Mouse (Mus musculus) liver, embryonic 15.5 days (tissue): Measurements from ENCODE around the gene Adgra1. TPM values are rescaled to one million over a fixed set of nuclear protein-coding genes. Genes with fewer than 3 reads are reported as not detected.

Experiments used
- ATAC-seq: fragments of 200-750 bp; cut with Nextera tagmentation; 2 replicates; pipeline ENCODE4 v1.8.0; 2017; ENCODE audit warnings: moderate number of reproducible peaks, mild to moderate bottlenecking, moderate library complexity; ENCODE audit not compliant: insufficient read depth
- H3K27ac ChIP-seq: fragments of 300-500 bp; sonication (generic); replicated peaks from 2 replicates; pipeline ENCODE4 v1.5.1; 2015; ENCODE audit warnings: mild to moderate bottlenecking, inconsistent platforms
- H3K27me3 ChIP-seq: fragments of 300-500 bp; sonication (generic); 2 replicates; pipeline ENCODE4 v1.6.1; 2015; ENCODE audit warnings: mild to moderate bottlenecking, inconsistent platforms
- H3K36me3 ChIP-seq: fragments of 300-500 bp; sonication (generic); replicated peaks from 2 replicates; pipeline ENCODE4 v1.6.1; 2015; ENCODE audit warnings: moderate library complexity, mild to moderate bottlenecking, inconsistent platforms
- H3K4me1 ChIP-seq: fragments of 300-500 bp; sonication (generic); replicated peaks from 2 replicates; pipeline ENCODE4 v1.6.1; 2015; ENCODE audit warnings: inconsistent platforms
- H3K4me2 ChIP-seq: fragments of 300-500 bp; sonication (generic); 2 replicates; pipeline ENCODE4 v1.6.1; 2015; ENCODE audit warnings: moderate library complexity, mild to moderate bottlenecking, inconsistent platforms
- H3K4me3 ChIP-seq: fragments of 300-500 bp; sonication (generic); replicated peaks from 2 replicates; pipeline ENCODE4 v1.5.1; 2015; ENCODE audit warnings: mild to moderate bottlenecking, inconsistent platforms
- H3K9ac ChIP-seq: fragments of 300-500 bp; sonication (generic); 2 replicates; pipeline ENCODE4 v1.6.1; 2015; ENCODE audit warnings: moderate library complexity, mild to moderate bottlenecking, inconsistent platforms
- H3K9me3 ChIP-seq: fragments of 300-500 bp; sonication (generic); replicated peaks from 2 replicates; pipeline ENCODE4 v1.6.1; 2016; ENCODE audit warnings: inconsistent platforms
- WGBS: fragments of 180-500 bp; shearing (Covaris S2); methylation state at CpG from one replicate; pipeline ENCODE4 v1.1.7; 2015; ENCODE audit warnings: mixed read lengths; ENCODE audit not compliant: insufficient replicate concordance; 5-methylcytosine and 5-hydroxymethylcytosine counted together
- polyA plus RNA-seq: library from polyadenylated mRNA; unstranded; fragments of >200 nt; fragmentation: Nextera tagmentation; extraction: Ambion mirVana; gene quantifications from 2 replicates; pipeline ENCODE4 v1.2.1, GENCODE M21; 2015

Adgra1 gene
- polyA plus RNA-seq, 1 experiment from 2014 or later, result not detected

DNA sequence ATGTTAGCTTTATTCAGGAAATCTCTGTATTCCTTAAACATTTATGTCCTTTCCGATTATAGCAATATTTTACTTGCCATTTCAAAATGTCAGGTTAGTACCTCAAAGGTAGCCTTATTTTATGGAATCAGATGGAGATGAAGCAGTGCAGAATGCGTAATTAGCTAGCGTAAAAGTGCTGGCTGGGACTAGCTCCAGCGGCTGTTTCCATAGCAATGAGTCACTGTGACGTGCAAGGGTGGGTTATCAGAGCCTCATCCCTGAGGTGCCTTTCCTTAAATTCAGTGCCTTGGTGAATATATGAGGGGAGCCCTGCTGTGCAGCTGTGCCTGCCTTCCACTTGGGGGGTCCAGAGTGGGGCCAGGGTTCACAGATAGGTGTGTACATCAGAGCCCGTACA lies 17.1 kb downstream of the Adgra1 start:
- no peaks in the 10 kb centered on the region for H3K4me1 ChIP-seq
- no peak for ATAC-seq
- WGBS, result 66% methylated on average over 6 of the region's 6 CpGs
- no peak overlapping the region for H3K4me3 ChIP-seq
- no peaks in the 10 kb centered on the region for H3K27me3 ChIP-seq
- H3K36me3 ChIP-seq, result no peaks in the 10 kb centered on the region
- no peaks in the 10 kb centered on the region for H3K9me3 ChIP-seq
- no peak overlapping the region for H3K4me2 ChIP-seq
- H3K9ac ChIP-seq, result no peak overlapping the region
- H3K27ac ChIP-seq, result no peak overlapping the region

DNA sequence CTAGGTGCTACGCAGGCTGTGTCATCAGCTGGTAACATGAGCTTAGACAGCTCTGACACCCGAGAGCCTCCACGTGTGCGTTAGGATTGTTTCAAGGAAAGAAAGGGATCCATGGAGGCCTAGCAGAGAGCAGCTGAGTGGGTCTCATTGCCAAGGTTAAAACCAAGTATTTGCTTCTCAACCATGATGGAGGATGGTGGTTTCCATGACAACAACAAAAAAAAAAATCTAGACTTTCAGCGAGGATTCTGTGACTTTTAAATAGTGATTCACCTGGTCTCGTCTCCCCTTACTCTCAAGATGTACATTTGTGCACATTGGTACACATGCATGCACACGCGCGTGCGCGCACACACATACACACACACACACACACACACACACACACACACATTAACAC lies 21.3 kb downstream of the Adgra1 start:
- H3K4me1 ChIP-seq, result no peaks in the 10 kb centered on the region
- no peak overlapping the region for H3K4me3 ChIP-seq
- no peak overlapping the region for H3K4me2 ChIP-seq
- ATAC-seq, result no peak
- no peak overlapping the region for H3K27ac ChIP-seq
- H3K36me3 ChIP-seq, result no peaks in the 10 kb centered on the region
- no peaks in the 10 kb centered on the region for H3K27me3 ChIP-seq
- no peaks in the 10 kb centered on the region for H3K9me3 ChIP-seq
- no peak overlapping the region for H3K9ac ChIP-seq
- 70% methylated on average over 11 of the region's 11 CpGs for WGBS

DNA sequence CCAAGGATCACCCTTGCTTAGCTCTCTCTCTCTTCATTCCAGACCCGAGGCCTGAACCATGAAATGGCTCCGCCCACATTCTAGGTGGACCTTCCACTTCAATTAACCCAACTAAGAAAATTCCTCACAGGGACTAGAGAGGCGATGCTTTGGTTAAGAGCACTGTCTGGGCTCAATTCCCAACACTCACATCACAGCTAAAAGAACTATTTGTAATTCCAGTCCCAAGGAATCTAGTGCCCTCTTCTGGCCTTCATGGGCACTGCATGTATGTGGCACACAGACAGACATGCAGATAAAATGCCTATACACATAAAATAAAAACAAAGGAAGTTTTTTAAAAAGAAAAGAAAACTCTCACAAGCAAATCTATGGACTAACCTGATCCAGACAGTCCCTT lies 27.4 kb downstream of the Adgra1 start:
- no peak overlapping the region for H3K27ac ChIP-seq
- H3K4me1 ChIP-seq, result no peaks in the 10 kb centered on the region
- no peak overlapping the region for H3K4me2 ChIP-seq
- no peak overlapping the region for H3K9ac ChIP-seq
- no peaks in the 10 kb centered on the region for H3K36me3 ChIP-seq
- no peak overlapping the region for H3K4me3 ChIP-seq
- no peaks in the 10 kb centered on the region for H3K9me3 ChIP-seq
- 22% methylated on average over 3 of the region's 3 CpGs for WGBS
- H3K27me3 ChIP-seq, result no peaks in the 10 kb centered on the region
- ATAC-seq, result no peak

DNA sequence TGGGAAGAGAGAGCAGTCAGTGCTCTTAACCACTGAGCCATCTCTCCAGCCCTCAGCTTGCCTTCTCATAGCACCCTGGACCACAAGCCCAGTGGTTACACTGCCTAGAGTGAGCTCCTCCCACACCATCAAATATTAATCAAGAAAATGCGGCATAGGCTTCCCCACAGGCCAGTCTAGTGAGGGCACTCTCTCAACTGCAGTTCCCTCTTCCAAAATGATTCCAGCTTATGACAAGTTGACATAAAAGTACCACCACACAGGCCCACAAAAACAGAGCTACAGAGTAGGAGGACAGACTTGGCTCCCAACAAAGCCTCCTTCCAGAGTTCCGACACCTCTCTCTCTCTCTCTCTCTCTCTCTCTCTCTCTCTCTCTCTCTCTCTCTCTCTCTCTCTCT lies 29.1 kb downstream of the Adgra1 start:
- H3K4me2 ChIP-seq, result no peak overlapping the region
- H3K27me3 ChIP-seq, result no peaks in the 10 kb centered on the region
- no peak for ATAC-seq
- no peak overlapping the region for H3K4me3 ChIP-seq
- H3K27ac ChIP-seq, result no peak overlapping the region
- no peaks in the 10 kb centered on the region for H3K9me3 ChIP-seq
- H3K4me1 ChIP-seq, result no peaks in the 10 kb centered on the region
- WGBS, result 68% methylated on average over 2 of the region's 2 CpGs
- no peaks in the 10 kb centered on the region for H3K36me3 ChIP-seq
- no peak overlapping the region for H3K9ac ChIP-seq

DNA sequence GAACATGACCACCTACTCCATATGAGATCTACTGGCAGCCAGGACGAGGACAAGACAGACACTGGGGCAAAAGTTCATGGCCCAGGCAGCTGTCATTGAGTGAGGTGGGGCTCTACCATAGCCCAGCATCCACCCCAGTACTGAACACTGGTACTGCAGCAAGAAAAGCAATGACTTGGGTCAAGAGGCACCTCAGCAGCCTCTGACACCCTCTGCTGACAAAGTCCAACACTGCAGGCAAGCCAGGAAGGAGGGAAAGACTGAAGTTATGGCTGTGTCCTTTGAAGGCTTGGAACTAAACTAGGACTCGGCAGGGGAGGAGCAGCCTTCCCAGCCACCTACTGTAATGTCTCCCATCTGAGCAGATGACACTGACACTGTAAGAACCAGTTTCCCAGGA lies 30.3 kb downstream of the Adgra1 start:
- H3K27ac ChIP-seq, result no peak overlapping the region

DNA sequence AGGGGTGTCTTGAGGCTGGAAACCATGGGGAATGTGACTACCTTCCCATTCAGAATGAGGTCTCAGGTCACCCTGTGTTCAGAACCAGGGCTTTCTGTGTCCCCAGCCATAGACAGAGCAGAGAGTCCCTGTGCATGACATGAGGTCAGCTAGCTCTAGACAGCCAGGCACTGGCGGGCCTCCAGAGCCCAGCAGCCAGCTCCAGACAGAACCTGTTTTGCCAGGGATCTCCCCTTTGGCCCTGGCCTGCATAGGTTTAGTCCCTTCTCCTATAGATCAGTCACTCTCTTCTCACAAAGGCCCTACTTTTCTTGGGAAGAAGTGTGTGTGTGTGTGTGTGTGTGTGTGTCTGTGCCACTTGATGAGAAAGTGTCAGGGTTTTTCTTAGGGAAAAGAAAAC lies 30.9 kb downstream of the Adgra1 start:
- Histone ChIP-seq H3K27me3 (no peaks in the 10 kb centered on the region), H3K4me3 (no peak overlapping the region), H3K4me2 (no peak overlapping the region), H3K9ac (no peak overlapping the region), H3K36me3 (no peaks in the 10 kb centered on the region), H3K4me1 (no peaks in the 10 kb centered on the region), H3K9me3 (no peaks in the 10 kb centered on the region), H3K27ac (no peak overlapping the region)
- WGBS, result 42% methylated on average over 1 of the region's 1 CpGs
- ATAC-seq, result no peak

More for the DNA sequence above, 30.3 kb downstream of the Adgra1 start:
- Histone ChIP-seq H3K4me3 (no peak overlapping the region), H3K9ac (no peak overlapping the region), H3K27me3 (no peaks in the 10 kb centered on the region), H3K4me1 (no peaks in the 10 kb centered on the region), H3K9me3 (no peaks in the 10 kb centered on the region), H3K36me3 (no peaks in the 10 kb centered on the region), H3K4me2 (no peak overlapping the region)
- WGBS, result 46% methylated on average over 2 of the region's 2 CpGs
- ATAC-seq, result no peak

DNA sequence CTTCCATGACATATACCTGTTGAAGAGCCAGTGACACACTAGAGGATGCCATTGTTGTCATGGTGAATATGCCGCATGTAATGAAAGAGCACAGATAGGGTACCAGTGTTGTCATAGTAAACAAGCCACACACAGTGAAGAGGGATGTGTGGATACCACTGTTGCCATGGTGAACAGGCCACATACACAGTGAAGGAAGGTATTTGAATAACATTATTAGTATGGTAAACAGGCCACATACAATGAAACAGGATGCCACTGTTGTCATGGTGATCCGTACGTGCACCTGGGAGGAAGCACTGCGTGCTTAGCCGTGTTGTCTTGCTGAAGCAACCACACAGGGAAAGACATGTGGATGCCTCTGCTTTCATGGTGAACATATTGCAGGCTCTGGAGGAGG lies 37.0 kb downstream of the Adgra1 start:
- H3K4me1 ChIP-seq, result no peaks in the 10 kb centered on the region
- no peak overlapping the region for H3K27ac ChIP-seq
- WGBS, result 71% methylated on average over 5 of the region's 5 CpGs
- H3K9ac ChIP-seq, result no peak overlapping the region
- H3K4me3 ChIP-seq, result no peak overlapping the region
- H3K9me3 ChIP-seq, result no peaks in the 10 kb centered on the region
- no peaks in the 10 kb centered on the region for H3K36me3 ChIP-seq
- no peaks in the 10 kb centered on the region for H3K27me3 ChIP-seq
- ATAC-seq, result no peak
- no peak overlapping the region for H3K4me2 ChIP-seq

DNA sequence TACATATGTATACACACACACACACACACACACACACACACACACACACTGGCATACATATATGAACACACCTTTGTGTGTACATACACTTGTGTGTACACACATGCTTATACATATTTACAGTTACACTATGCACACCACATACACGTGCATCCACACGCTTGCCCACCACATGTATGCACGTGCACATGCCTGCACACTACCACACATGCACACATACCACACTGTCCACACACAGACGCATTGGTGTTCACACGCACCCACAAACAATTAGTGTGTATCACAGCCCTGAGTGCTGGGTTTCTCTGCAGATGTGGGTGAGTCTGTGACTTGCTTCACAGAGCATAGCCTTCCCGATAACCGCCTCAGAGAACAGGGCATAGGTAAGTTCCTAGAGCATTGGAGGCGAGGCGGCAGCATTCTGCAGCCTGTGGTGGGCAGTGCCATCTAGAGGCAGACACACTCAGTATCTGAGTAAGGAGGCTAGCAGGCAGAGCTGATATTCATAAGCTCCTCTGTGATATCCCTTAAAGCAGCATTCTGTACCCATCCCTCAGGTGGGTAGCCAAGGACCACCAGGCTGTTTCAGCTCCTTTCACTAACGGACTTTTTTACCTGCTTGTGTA lies 43.3 kb downstream of the Adgra1 start:
- no peak overlapping the region for H3K4me2 ChIP-seq
- 63% methylated on average over 10 of the region's 10 CpGs for WGBS

DNA sequence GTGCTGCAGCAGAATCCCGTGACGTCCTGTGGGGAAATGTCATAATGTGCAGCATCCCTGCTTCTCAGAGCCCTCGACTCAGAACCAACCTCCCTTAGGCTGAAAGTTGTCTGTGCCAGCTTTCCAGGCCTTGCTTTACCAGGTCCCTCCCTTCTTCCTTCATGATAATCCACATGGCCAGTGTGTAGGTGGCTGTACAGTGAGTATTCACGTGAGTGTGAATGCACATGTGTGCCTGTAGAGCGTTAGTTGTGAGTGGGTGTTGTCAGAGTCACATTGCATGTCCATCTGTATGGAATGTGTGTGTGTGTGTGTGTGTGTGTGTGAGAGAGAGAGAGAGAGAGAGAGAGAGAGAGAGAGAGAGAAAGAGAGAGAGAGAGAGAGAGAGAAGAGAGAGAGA lies 44.1 kb downstream of the Adgra1 start:
- no peak overlapping the region for H3K27ac ChIP-seq
- H3K4me3 ChIP-seq, result no peak overlapping the region
- ATAC-seq, result no peak
- no peaks in the 10 kb centered on the region for H3K27me3 ChIP-seq
- H3K4me1 ChIP-seq, result no peaks in the 10 kb centered on the region
- no peak overlapping the region for H3K9ac ChIP-seq
- no peak overlapping the region for H3K4me2 ChIP-seq
- no peaks in the 10 kb centered on the region for H3K9me3 ChIP-seq
- H3K36me3 ChIP-seq, result no peaks in the 10 kb centered on the region
- WGBS, result 62% methylated on average over 5 of the region's 5 CpGs

More for the DNA sequence above, 43.3 kb downstream of the Adgra1 start:
- Histone ChIP-seq H3K27ac (no peak overlapping the region), H3K4me3 (no peak overlapping the region), H3K27me3 (no peaks in the 10 kb centered on the region), H3K9me3 (no peaks in the 10 kb centered on the region), H3K36me3 (no peaks in the 10 kb centered on the region), H3K4me1 (no peaks in the 10 kb centered on the region), H3K9ac (no peak overlapping the region)
- ATAC-seq, result no peak

DNA sequence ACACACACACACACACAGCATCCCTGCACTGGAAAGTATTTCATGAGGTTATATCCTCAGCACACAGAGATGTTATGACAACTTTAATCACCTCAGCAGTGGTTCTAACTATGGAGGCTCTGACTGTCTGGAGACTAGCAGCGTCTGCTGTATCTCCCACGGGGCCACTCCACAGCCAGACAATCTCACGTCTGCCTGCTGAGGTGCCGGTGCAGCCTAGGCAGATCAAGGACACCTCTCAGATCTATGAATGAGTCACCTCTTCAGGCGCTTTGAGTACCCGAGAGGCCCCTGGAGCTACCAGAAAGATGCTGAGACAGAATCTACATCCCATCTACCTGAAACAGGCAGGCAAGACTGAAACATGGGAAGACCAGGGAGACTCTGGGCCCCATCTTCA lies 44.6 kb downstream of the Adgra1 start:
- H3K4me1 ChIP-seq, result no peaks in the 10 kb centered on the region
- no peak for ATAC-seq
- H3K4me2 ChIP-seq, result no peak overlapping the region
- no peak overlapping the region for H3K27ac ChIP-seq
- no peaks in the 10 kb centered on the region for H3K9me3 ChIP-seq
- no peak overlapping the region for H3K9ac ChIP-seq
- no peaks in the 10 kb centered on the region for H3K36me3 ChIP-seq
- H3K4me3 ChIP-seq, result no peak overlapping the region
- H3K27me3 ChIP-seq, result no peaks in the 10 kb centered on the region
- 59% methylated on average over 6 of the region's 6 CpGs for WGBS

DNA sequence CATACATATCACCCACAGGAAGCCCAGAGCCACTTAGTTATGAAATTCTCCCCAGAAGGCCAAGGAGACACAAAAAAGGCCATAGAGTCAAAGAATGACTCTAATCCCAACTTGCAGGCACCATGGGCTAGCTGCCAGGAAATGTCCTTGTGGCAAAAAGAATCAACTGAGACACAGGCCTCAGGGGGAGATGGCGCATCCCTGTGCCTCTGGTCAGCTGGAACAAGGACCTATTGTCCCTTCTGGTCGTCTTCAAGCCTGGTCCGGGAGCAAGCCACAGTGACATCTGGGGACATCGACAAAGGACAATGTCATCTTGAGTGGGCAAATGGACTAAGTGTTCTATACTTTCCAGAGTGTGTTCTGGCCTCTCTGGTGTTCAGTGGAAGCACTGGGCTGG lies 49.6 kb downstream of the Adgra1 start:
- no peaks in the 10 kb centered on the region for H3K36me3 ChIP-seq
- H3K9ac ChIP-seq, result no peak overlapping the region
- H3K4me1 ChIP-seq, result no peaks in the 10 kb centered on the region
- H3K4me2 ChIP-seq, result no peak overlapping the region
- 64% methylated on average over 4 of the region's 4 CpGs for WGBS
- no peak overlapping the region for H3K4me3 ChIP-seq
- H3K27ac ChIP-seq, result no peak overlapping the region
- no peak for ATAC-seq
- no peaks in the 10 kb centered on the region for H3K27me3 ChIP-seq
- no peaks in the 10 kb centered on the region for H3K9me3 ChIP-seq

DNA sequence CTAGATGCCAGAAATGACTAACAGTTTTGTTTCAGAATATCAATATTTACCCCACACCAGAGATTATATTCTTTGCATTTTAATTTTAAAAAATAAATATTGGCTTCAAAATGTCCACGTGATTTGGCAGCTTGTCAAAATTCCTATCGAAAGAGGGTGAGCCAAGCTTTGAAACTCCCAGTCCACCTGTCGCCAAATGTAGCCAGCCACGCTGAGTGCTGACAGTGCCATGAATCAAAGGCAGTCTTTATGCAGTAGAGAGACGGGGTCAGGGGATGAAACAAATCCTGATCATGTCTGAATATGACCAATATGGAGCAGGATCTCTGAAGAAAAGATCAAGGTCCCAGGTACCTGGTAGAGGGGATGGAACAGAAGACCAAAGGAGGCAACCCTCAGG lies 57.8 kb downstream of the Adgra1 start:
- Histone ChIP-seq H3K9ac (no peak overlapping the region), H3K27ac (no peak overlapping the region), H3K9me3 (no peaks in the 10 kb centered on the region), H3K36me3 (no peaks in the 10 kb centered on the region), H3K4me1 (no peaks in the 10 kb centered on the region), H3K4me3 (no peak overlapping the region), H3K4me2 (no peak overlapping the region), H3K27me3 (peaks cover 39% of the 10 kb centered on the region)
- ATAC-seq, result no peak
- WGBS, result 52% methylated on average over 5 of the region's 5 CpGs
